Mouse (Mus musculus): ENCODE measurements around the gene Csnk1e. TPM values are rescaled to one million over a fixed set of nuclear protein-coding genes. Genes with fewer than 3 reads are reported as not detected.

Gene Csnk1e
- polyA plus RNA-seq, 1 experiment from 2014 or later: 91.0 TPM

DNA sequence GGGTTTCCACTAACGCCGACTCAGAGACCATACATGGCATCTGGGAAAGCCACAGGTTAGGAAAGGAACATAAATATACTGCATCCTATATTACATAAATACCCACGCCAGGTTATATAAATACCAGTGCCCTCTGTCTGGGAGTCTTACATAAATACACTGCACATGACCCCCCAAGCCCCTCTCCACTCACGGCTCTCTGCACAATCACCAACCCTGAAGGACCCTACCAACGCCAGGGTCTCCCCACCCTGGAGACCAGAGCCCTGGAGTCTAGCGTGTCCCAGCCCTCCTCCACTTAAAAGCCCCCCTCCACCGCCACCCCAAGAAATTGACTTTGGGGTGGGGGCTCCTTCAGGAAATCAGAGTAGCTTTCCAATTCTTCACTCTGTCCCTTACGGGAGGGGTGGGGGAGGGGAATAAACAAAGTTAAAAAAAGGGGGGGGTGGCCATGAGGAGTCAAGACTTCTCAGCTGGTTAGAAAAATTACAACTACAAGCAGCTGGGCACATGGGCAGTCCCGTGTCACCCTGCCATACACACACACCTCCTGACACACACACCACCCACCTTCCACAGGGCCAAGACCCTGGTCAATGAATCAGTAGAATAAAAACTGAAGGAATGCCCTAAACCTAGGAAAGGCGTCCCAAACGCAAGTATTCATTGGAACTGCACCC is 14.6 kb downstream of the Csnk1e start:
- Histone ChIP-seq H3K36me3 (ENCODE audit: control insufficient read depth, insufficient read depth, low read length) (peaks cover 19% of the 10 kb centered on the region), H3K27me3 (ENCODE audit: control insufficient read depth, insufficient read depth, low read length) (no peaks in the 10 kb centered on the region), H3K4me2 (peak overlapping the region; percentile 83), H3K4me3 (ENCODE audit: low read depth, low read length) (peak overlapping the region; percentile 93), H3K27ac (ENCODE audit: low read depth, low read length) (peak overlapping the region; percentile 96), H3K4me1 (ENCODE audit: control insufficient read depth, insufficient read depth, low read length) (peaks cover 61% of the 10 kb centered on the region), H3K9me3 (replicated peaks; ENCODE audit: control insufficient read depth, low read length) (no peaks in the 10 kb centered on the region), H3K9ac (ENCODE audit: low read depth, low read length) (peak overlapping the region; percentile 99)
- ATAC-seq (replicated peaks; ENCODE audit: insufficient number of reproducible peaks, low FRiP score, low TSS enrichment): no peak
- 22% methylated on average over 11 of the region's 11 CpGs for WGBS (ENCODE audit: insufficient replicate concordance)

DNA sequence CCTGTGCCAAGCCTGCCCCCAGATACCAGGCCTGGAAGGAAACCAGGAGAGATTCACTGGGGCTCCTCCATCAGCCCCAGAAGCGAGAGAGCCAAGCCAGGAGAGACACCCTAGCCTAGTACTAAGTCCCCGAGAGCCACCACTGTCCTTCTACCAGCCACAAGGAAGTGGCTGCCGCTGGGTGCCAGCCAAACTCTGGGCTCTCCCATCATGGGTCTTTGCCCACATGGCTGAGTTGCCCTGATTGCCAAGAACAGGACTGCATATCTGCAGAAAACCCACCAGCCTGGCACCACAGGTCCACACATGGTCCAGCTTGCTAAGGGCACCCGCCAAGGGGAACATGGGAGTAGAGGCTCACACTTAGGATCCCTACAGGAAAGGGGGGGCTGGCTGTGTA is 15.1 kb downstream of the Csnk1e start:
- H3K27ac ChIP-seq (ENCODE audit: low read depth, low read length): no peak overlapping the region
- no peaks in the 10 kb centered on the region for H3K27me3 ChIP-seq (ENCODE audit: control insufficient read depth, insufficient read depth, low read length)
- H3K9ac ChIP-seq (ENCODE audit: low read depth, low read length): peak overlapping the region; percentile 99
- 77% methylated on average over 4 of the region's 4 CpGs for WGBS (ENCODE audit: insufficient replicate concordance)
- H3K4me2 ChIP-seq: peak overlapping the region; percentile 83
- peak overlapping the region; percentile 93 for H3K4me3 ChIP-seq (ENCODE audit: low read depth, low read length)
- no peaks in the 10 kb centered on the region for H3K9me3 ChIP-seq (replicated peaks; ENCODE audit: control insufficient read depth, low read length)
- ATAC-seq (replicated peaks; ENCODE audit: insufficient number of reproducible peaks, low FRiP score, low TSS enrichment): no peak
- peaks cover 23% of the 10 kb centered on the region for H3K36me3 ChIP-seq (ENCODE audit: control insufficient read depth, insufficient read depth, low read length)
- H3K4me1 ChIP-seq (ENCODE audit: control insufficient read depth, insufficient read depth, low read length): peaks cover 67% of the 10 kb centered on the region

DNA sequence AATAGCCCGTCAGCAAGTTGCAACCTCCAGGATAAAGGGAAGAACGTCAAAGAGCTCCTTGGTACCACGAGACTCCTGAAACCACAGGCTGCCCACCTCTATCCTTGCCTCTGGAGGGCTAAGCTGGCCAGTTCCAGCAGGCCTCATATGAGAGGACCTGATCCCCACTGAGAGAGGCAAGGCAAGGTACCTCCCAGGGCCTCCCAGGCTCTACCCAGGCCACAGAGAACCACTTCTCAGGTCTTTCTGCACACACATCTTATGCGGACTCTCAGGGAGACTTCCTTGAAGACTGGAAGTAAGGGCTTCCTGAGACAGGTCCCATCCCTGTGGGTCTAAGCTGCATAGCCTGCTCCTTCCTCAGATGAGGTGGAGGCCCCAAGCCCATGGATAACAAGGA is 16.0 kb downstream of the Csnk1e start:
- Histone ChIP-seq H3K4me2 (peak overlapping the region; percentile 83), H3K4me1 (ENCODE audit: control insufficient read depth, insufficient read depth, low read length) (peaks cover 74% of the 10 kb centered on the region), H3K27me3 (ENCODE audit: control insufficient read depth, insufficient read depth, low read length) (no peaks in the 10 kb centered on the region), H3K9me3 (replicated peaks; ENCODE audit: control insufficient read depth, low read length) (no peaks in the 10 kb centered on the region), H3K9ac (ENCODE audit: low read depth, low read length) (no peak overlapping the region), H3K36me3 (ENCODE audit: control insufficient read depth, insufficient read depth, low read length) (peaks cover 23% of the 10 kb centered on the region), H3K27ac (ENCODE audit: low read depth, low read length) (no peak overlapping the region), H3K4me3 (ENCODE audit: low read depth, low read length) (no peak overlapping the region)
- whole genome bisulfite sequencing (ENCODE audit: insufficient replicate concordance): 71% methylated on average over 4 of the region's 4 CpGs
- no peak for ATAC-seq (replicated peaks; ENCODE audit: insufficient number of reproducible peaks, low FRiP score, low TSS enrichment)

DNA sequence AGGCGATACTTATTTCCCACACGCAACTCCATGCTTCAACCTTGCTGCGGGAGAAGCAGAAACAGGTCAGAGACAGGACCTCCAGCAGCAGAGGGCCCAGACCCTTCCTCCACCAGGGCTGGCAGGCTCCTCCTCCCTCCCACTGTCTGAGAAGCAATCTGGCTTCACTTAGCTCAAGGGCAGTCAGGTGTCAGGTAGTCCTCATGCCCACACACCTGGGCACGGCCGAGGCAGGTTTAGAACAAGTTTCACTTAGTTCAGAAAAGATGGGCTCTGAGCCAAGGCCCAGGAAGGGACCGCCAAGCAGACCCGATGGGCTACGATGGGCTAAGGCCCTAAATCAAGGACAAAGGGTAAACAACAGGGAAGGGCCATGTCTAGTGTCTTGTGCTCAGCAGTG is 16.6 kb downstream of the Csnk1e start:
- Histone ChIP-seq H3K27me3 (ENCODE audit: control insufficient read depth, insufficient read depth, low read length) (no peaks in the 10 kb centered on the region), H3K36me3 (ENCODE audit: control insufficient read depth, insufficient read depth, low read length) (peaks cover 29% of the 10 kb centered on the region), H3K4me3 (ENCODE audit: low read depth, low read length) (no peak overlapping the region), H3K27ac (ENCODE audit: low read depth, low read length) (peak overlapping the region; percentile 1), H3K4me1 (ENCODE audit: control insufficient read depth, insufficient read depth, low read length) (peaks cover 74% of the 10 kb centered on the region), H3K9me3 (replicated peaks; ENCODE audit: control insufficient read depth, low read length) (no peaks in the 10 kb centered on the region), H3K9ac (ENCODE audit: low read depth, low read length) (no peak overlapping the region), H3K4me2 (peak overlapping the region; percentile 3)
- 73% methylated on average over 8 of the region's 8 CpGs for WGBS (ENCODE audit: insufficient replicate concordance)
- ATAC-seq (replicated peaks; ENCODE audit: insufficient number of reproducible peaks, low FRiP score, low TSS enrichment): no peak

DNA sequence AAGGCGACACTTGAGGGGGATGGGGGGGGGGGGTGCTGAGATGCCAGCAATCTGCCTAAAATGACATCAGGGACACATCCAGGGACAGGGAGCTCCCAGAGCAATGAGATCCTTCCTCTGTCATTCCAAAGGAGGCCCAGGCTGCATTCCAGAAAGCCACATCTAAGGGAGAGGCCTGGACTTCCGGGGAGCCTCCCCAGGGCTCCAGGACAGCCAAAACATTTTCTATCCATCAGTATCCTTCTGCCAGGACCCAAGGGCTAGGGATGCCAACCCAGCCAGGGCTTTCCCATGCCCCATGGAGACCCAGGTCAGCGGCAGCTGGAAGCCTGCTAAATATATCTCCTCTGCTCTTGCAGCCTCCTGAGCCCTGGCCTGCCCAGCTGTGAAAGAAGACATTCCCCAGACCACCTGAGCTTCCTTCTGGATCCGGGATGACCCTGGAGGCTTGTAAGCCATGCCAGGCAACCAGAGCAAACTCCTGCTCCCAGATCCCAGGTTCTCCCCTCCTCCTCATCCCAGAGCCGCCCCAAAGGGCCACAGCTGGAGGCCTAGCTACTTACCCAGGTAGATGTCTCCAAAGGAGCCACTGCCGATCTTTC is 17.1 kb downstream of the Csnk1e start:
- Histone ChIP-seq H3K9ac (ENCODE audit: low read depth, low read length) (no peak overlapping the region), H3K36me3 (ENCODE audit: control insufficient read depth, insufficient read depth, low read length) (peaks cover 30% of the 10 kb centered on the region), H3K4me2 (peak overlapping the region; percentile 3; the same call in 1 of the 2 replicates), H3K4me3 (ENCODE audit: low read depth, low read length) (no peak overlapping the region), H3K9me3 (replicated peaks; ENCODE audit: control insufficient read depth, low read length) (no peaks in the 10 kb centered on the region), H3K27ac (ENCODE audit: low read depth, low read length) (peak overlapping the region; percentile 1), H3K4me1 (ENCODE audit: control insufficient read depth, insufficient read depth, low read length) (peaks cover 76% of the 10 kb centered on the region), H3K27me3 (ENCODE audit: control insufficient read depth, insufficient read depth, low read length) (no peaks in the 10 kb centered on the region)
- WGBS (ENCODE audit: insufficient replicate concordance): 44% methylated on average over 6 of the region's 6 CpGs
- ATAC-seq (replicated peaks; ENCODE audit: insufficient number of reproducible peaks, low FRiP score, low TSS enrichment): no peak

DNA sequence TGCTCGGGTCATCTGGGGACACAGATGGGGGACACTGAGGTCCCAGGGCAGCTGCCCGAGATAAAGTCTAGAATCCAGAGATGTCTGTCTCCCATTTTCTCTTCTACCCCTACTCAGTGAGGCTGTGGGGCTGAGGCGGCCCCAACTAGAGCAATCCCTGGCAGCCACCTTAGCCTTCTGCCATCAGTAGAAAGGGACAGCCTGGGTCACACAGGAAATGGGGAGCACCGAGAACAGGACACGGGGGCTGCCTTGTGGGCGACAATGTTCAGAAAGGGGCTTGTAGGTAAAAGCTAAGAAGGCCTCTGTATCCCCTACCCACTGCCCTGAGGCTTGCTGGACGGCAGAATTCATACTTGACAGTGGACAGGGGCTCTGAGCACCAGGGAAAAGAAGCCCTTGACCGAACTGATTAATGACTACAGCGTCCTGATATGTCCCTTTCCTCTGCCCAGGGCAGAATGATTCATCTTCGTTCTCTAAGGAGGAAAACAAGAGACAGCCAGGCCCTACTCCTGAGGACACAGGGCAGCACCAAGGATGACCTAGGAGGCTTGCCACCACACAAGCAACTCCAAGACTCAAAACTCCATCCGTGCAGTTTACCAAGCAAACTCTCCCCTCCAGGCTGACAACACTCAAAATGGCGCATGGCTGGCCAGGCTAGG is 17.7 kb downstream of the Csnk1e start:
- ATAC-seq (replicated peaks; ENCODE audit: insufficient number of reproducible peaks, low FRiP score, low TSS enrichment): no peak
- no peaks in the 10 kb centered on the region for H3K27me3 ChIP-seq (ENCODE audit: control insufficient read depth, insufficient read depth, low read length)
- H3K9ac ChIP-seq (ENCODE audit: low read depth, low read length): 0 out of 2 replicates have a peak overlapping the region, but pooled peaks have one; percentile 10
- no peak overlapping the region for H3K4me2 ChIP-seq
- no peak overlapping the region for H3K27ac ChIP-seq (ENCODE audit: low read depth, low read length)
- H3K36me3 ChIP-seq (ENCODE audit: control insufficient read depth, insufficient read depth, low read length): peaks cover 31% of the 10 kb centered on the region
- H3K4me3 ChIP-seq (ENCODE audit: low read depth, low read length): no peak overlapping the region
- 74% methylated on average over 12 of the region's 12 CpGs for WGBS (ENCODE audit: insufficient replicate concordance)
- H3K9me3 ChIP-seq (replicated peaks; ENCODE audit: control insufficient read depth, low read length): no peaks in the 10 kb centered on the region
- H3K4me1 ChIP-seq (ENCODE audit: control insufficient read depth, insufficient read depth, low read length): peaks cover 78% of the 10 kb centered on the region

DNA sequence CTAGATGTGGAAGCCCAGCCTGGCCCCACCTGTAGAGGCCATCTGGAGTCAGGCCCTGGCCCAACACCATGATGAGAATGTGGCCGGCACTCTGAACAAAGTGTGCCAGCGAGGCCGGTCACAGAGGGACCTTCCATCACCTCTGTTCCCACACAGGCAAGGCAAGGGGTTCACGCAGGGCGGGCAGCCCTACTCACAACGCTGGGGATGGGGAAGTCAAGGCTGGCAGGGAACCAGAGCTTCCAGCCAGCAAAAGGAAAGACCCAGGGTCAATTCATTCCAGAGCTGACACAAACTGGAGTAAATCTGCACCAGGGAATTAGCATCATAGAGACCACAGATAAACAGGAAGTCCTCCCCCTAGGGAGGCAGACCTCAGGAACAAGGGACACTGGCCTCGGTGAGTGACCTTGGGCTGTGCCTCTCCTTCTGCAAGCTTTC is 18.9 kb downstream of the Csnk1e start:
- no peaks in the 10 kb centered on the region for H3K9me3 ChIP-seq (replicated peaks; ENCODE audit: control insufficient read depth, low read length)
- no peak for ATAC-seq (replicated peaks; ENCODE audit: insufficient number of reproducible peaks, low FRiP score, low TSS enrichment)
- no peaks in the 10 kb centered on the region for H3K27me3 ChIP-seq (ENCODE audit: control insufficient read depth, insufficient read depth, low read length)
- WGBS (ENCODE audit: insufficient replicate concordance): 62% methylated on average over 7 of the region's 7 CpGs
- H3K36me3 ChIP-seq (ENCODE audit: control insufficient read depth, insufficient read depth, low read length): peaks cover 32% of the 10 kb centered on the region
- H3K4me1 ChIP-seq (ENCODE audit: control insufficient read depth, insufficient read depth, low read length): peaks cover 82% of the 10 kb centered on the region
- no peak overlapping the region for H3K9ac ChIP-seq (ENCODE audit: low read depth, low read length)
- no peak overlapping the region for H3K4me2 ChIP-seq
- H3K27ac ChIP-seq (ENCODE audit: low read depth, low read length): peak overlapping the region; percentile 35; the same call in 1 of the 2 replicates
- H3K4me3 ChIP-seq (ENCODE audit: low read depth, low read length): no peak overlapping the region

DNA sequence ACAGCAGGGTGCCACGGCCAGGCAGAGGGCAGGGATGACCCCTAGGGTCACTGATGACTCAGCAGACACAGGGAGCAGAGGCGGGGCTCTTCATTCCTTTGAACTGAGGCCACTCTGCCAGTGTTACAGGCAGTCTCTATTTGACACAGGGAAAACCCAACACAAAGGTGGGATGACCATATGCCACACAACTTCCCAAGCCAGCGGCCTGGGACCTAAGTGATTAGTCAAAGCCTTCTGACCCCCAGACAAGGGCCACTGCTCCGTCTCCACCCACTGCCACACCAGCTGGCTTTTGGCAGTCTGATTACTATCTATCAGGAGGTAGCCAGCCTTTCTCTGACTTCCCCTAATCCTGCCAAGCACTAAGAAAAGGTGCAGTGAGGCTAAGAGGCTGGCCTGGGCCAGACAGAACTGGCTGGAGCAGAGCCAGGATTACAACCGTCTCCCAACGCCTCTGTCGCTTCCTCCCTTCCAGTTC is 20.1 kb downstream of the Csnk1e start:
- no peak overlapping the region for H3K4me3 ChIP-seq (ENCODE audit: low read depth, low read length)
- peak overlapping the region; percentile 81 for H3K27ac ChIP-seq (ENCODE audit: low read depth, low read length)
- peaks cover 40% of the 10 kb centered on the region for H3K36me3 ChIP-seq (ENCODE audit: control insufficient read depth, insufficient read depth, low read length)
- peaks cover 82% of the 10 kb centered on the region for H3K4me1 ChIP-seq (ENCODE audit: control insufficient read depth, insufficient read depth, low read length)
- WGBS (ENCODE audit: insufficient replicate concordance): 33% methylated on average over 7 of the region's 7 CpGs
- no peaks in the 10 kb centered on the region for H3K9me3 ChIP-seq (replicated peaks; ENCODE audit: control insufficient read depth, low read length)
- no peak for ATAC-seq (replicated peaks; ENCODE audit: insufficient number of reproducible peaks, low FRiP score, low TSS enrichment)
- H3K27me3 ChIP-seq (ENCODE audit: control insufficient read depth, insufficient read depth, low read length): no peaks in the 10 kb centered on the region
- peak overlapping the region; percentile 16 for H3K4me2 ChIP-seq
- peak overlapping the region; percentile 58; the same call in 1 of the 2 replicates for H3K9ac ChIP-seq (ENCODE audit: low read depth, low read length)

Data from heart, embryonic 11.5 days (tissue).